Mouse (Mus musculus) midbrain, embryonic 16.5 days (tissue): ENCODE results near the gene Tmem132d. TPM values are rescaled to one million over a fixed set of nuclear protein-coding genes. Genes with fewer than 3 reads are reported as not detected.
"Not testable (repeated sequence)": the region's sequence is repeated elsewhere in the genome, so short reads cannot be mapped to it uniquely, and the experiment has no call there.

Experiments
- ATAC-seq: fragments of 200-750 bp; cut with Nextera tagmentation; 2 replicates; pipeline ENCODE4 v1.8.0; 2017; ENCODE audit warnings: moderate TSS enrichment
- H3K27ac ChIP-seq: fragments of 300-500 bp; sonication (generic); 2 replicates; pipeline ENCODE4 v1.5.1; 2014; ENCODE audit warnings: mild to moderate bottlenecking, low read length, mixed read lengths
- H3K27me3 ChIP-seq: fragments of 300-500 bp; sonication (generic); 2 replicates; pipeline ENCODE4 v1.6.1; 2014; ENCODE audit warnings: low read depth, low read length, mixed read lengths; ENCODE audit not compliant: control insufficient read depth, insufficient read depth
- H3K36me3 ChIP-seq: fragments of 300-500 bp; sonication (generic); 2 replicates; pipeline ENCODE4 v1.6.1; 2014; ENCODE audit warnings: mild to moderate bottlenecking, low read length, moderate library complexity, mixed read lengths; ENCODE audit not compliant: control insufficient read depth, insufficient read depth
- H3K4me1 ChIP-seq: fragments of 300-500 bp; sonication (generic); 2 replicates; pipeline ENCODE4 v1.6.1; 2014; ENCODE audit warnings: mild to moderate bottlenecking, low read length, mixed read lengths; ENCODE audit not compliant: control insufficient read depth, insufficient read depth
- H3K4me2 ChIP-seq: fragments of 300-500 bp; sonication (generic); 2 replicates; pipeline ENCODE4 v1.6.1; 2014; ENCODE audit warnings: mild to moderate bottlenecking, low read length, mixed read lengths
- H3K4me3 ChIP-seq: fragments of 300-500 bp; sonication (generic); 2 replicates; pipeline ENCODE4 v1.5.1; 2014; ENCODE audit warnings: low read depth, mild to moderate bottlenecking, low read length, moderate library complexity, mixed read lengths
- H3K9ac ChIP-seq: fragments of 300-500 bp; sonication (generic); 2 replicates; pipeline ENCODE4 v1.6.1; 2014; ENCODE audit warnings: low read depth, low read length, mixed read lengths
- H3K9me3 ChIP-seq: fragments of 300-500 bp; sonication (generic); replicated peaks from 2 replicates; pipeline ENCODE4 v1.6.1; 2014; ENCODE audit warnings: mild to moderate bottlenecking, low read length, mixed read lengths; ENCODE audit not compliant: control insufficient read depth, poor library complexity, severe bottlenecking
- WGBS: fragments of 180-500 bp; shearing (Covaris S2); extraction: QIAGEN DNeasy Blood & Tissue Kit; methylation state at CpG from one replicate; pipeline ENCODE4 v1.1.7; 2014; 5-methylcytosine and 5-hydroxymethylcytosine counted together
- polyA plus RNA-seq: library from polyadenylated mRNA; unstranded; fragments of >200 nt; fragmentation: Nextera tagmentation; extraction: Ambion mirVana; gene quantifications from 2 replicates; pipeline ENCODE4 v1.2.1, GENCODE M21; 2015

Tmem132d gene
- polyA plus RNA-seq, 1 experiment from 2014 or later: 3.3 TPM

DNA sequence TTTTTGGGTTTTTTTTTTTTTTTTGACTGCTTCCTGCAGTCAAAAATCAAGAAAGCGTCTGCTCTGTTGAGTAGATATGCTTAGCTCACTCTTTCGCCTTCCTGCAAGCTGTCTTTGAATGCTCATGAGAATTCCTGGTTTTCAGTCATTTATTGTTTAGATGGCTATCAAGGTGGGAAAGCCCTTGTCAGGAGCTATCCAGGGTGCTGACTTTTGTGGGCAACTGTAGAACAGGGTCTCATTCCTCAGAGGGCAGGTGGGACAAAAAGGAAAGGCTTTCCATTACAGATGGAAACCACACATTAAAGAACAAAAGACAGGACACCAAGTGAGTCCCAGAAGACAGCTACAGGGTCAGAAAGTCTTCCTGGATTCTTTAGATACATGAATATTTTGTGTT, 360.3 kb downstream of the Tmem132d start:
- WGBS: 86% methylated on average over 2 of the region's 2 CpGs
- no peak for ATAC-seq

DNA sequence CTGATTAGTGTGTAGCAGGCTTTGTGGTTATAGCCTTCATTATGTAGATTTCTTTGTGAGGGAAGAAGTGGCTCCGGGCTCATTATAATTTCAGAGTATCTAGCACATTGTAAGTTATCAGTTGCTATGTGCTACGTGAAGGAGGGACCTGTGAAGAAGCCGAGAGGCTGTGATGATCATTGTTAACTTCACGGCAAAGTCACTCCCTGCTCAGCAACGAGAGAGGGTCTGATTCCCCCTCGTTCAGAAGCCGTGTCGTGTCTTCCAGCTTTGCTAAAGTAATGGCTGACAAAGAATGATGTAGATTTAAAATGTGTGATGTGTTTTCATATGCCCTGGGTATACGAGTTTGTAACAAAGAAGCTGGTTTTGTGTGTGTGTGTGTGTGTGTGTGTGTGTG, 391.1 kb downstream of the Tmem132d start:
- H3K4me2 ChIP-seq: no peak overlapping the region
- no peak overlapping the region for H3K9ac ChIP-seq
- no peak overlapping the region for H3K4me3 ChIP-seq
- 71% methylated on average over 9 of the region's 9 CpGs for WGBS
- ATAC-seq: no peak
- H3K4me1 ChIP-seq: no peaks in the 10 kb centered on the region
- H3K36me3 ChIP-seq: no peaks in the 10 kb centered on the region
- no peaks in the 10 kb centered on the region for H3K9me3 ChIP-seq
- H3K27me3 ChIP-seq: no peaks in the 10 kb centered on the region
- H3K27ac ChIP-seq: no peak overlapping the region

More for the DNA sequence above, 360.3 kb downstream of the Tmem132d start:
- Histone ChIP-seq H3K27ac (no peak overlapping the region), H3K9me3 (0 out of 2 replicates have a peak, but pooled peaks cover 1% of the 10 kb centered on the region), H3K9ac (no peak overlapping the region), H3K4me2 (no peak overlapping the region), H3K36me3 (no peaks in the 10 kb centered on the region), H3K27me3 (no peaks in the 10 kb centered on the region), H3K4me3 (no peak overlapping the region), H3K4me1 (no peaks in the 10 kb centered on the region)

DNA sequence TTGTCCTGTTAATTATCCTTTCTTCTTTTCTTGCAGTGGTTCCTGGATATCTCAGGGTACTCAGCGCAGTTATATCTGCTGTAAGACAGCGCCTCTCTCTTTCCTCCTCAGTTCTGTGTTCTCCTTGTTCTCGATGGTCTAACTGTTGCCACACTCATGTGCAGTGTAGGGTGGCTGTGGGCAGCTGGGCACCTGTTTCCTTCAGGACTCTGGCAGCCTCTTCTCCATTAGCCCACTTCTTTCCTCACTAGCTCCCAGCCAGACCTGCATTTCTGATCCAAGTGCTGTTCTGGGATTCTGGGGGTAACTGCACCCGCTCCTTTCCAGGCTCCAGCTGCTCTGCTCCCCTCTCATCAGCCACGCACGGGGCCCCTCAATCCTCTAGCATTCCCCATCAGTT, 392.8 kb downstream of the Tmem132d start:
- Histone ChIP-seq H3K4me2 (no peak overlapping the region), H3K4me1 (no peaks in the 10 kb centered on the region), H3K36me3 (no peaks in the 10 kb centered on the region), H3K9ac (no peak overlapping the region), H3K4me3 (no peak overlapping the region), H3K27ac (no peak overlapping the region), H3K27me3 (no peaks in the 10 kb centered on the region), H3K9me3 (no peaks in the 10 kb centered on the region)
- no peak for ATAC-seq
- 85% methylated on average over 6 of the region's 6 CpGs for WGBS

DNA sequence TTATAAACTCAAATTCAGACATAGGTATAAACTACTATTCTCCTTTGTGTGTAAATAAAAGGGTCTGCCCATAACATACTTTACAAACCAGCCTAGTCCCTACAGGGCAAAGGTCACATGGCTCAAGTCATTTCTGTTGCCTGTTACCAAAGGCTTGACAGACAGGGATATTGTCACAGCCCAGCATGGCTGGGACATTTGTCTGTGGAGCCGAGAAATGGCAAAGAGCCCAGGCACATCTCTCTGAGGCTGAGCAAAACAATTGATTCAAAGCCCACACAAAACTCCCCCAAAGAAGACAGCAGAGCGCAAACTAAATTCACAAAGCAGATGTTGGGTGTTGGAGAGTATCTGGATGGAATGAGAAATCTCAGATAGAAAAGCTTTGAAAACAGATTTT, 405.8 kb downstream of the Tmem132d start:
- no peak overlapping the region for H3K27ac ChIP-seq
- H3K4me1 ChIP-seq: no peaks in the 10 kb centered on the region
- H3K4me2 ChIP-seq: no peak overlapping the region
- ATAC-seq: no peak
- no peaks in the 10 kb centered on the region for H3K36me3 ChIP-seq
- H3K9ac ChIP-seq: no peak overlapping the region
- WGBS: 16% methylated on average over 2 of the region's 2 CpGs
- H3K4me3 ChIP-seq: no peak overlapping the region
- H3K27me3 ChIP-seq: no peaks in the 10 kb centered on the region
- no peaks in the 10 kb centered on the region for H3K9me3 ChIP-seq

DNA sequence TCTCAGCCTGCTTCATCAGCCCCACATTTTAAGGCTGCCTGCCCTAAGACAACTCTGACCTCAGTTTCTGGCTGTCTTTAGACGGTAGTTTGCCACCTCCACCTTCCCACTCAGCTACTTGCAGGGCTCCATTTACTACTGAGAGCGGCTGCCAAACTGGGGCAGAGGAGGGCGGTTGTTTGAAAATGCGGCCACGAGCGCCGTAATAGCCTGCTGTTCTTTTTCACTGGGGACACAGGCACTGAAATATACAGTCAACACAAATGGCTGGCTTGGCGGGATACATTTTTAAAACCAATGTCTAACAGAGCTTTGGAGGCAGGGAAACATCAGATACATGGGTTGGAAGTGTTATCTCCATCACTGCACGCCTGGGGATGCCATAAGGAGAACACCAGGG, 428.2 kb downstream of the Tmem132d start:
- no peak for ATAC-seq
- Histone ChIP-seq H3K27me3 (no peaks in the 10 kb centered on the region), H3K4me3 (no peak overlapping the region), H3K4me1 (no peaks in the 10 kb centered on the region; the same call in 1 of the 2 replicates), H3K27ac (no peak overlapping the region; the same call in 1 of the 2 replicates), H3K9me3 (no peaks in the 10 kb centered on the region), H3K9ac (no peak overlapping the region), H3K36me3 (no peaks in the 10 kb centered on the region), H3K4me2 (no peak overlapping the region)
- WGBS: 50% methylated on average over 9 of the region's 9 CpGs

DNA sequence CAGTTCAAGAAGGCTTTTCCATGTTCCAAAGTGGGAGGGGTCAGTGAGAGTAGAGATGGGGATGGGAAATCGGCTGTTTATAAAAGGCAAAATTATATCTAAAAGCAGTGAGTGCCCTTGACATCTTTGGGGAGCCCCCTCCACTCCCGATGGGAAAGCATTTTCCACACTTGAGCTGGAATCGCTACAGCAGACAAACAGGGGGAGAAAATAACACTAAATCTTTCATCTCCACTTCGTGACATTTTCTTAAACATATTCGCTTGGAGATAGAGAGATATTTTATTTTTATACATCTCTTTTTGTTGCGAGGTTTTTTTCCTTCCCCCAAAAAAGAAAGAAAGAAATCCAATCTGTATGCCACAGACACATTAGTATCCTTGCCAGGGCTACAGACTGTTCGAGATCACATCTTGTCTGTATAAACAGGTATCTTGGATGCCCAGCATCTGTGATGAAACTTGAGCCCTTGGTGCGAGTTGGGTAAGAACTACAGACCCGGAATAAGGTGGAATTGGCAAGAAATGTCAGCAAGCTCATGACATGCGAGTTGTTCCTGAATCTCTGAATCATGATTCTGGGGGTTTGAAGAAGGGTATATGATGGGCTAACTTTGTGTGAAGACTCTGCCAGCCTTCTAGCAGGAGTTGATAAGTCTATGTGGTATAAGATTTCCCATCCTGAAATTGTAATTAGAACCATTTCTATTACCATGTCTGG, 436.2 kb downstream of the Tmem132d start:
- H3K4me2 ChIP-seq: no peak overlapping the region
- ATAC-seq: no peak
- no peaks in the 10 kb centered on the region for H3K36me3 ChIP-seq
- H3K27ac ChIP-seq: no peak overlapping the region
- 88% methylated on average over 10 of the region's 10 CpGs for WGBS
- H3K4me1 ChIP-seq: no peaks in the 10 kb centered on the region; the same call in 1 of the 2 replicates
- H3K4me3 ChIP-seq: no peak overlapping the region
- H3K9me3 ChIP-seq: no peaks in the 10 kb centered on the region
- H3K27me3 ChIP-seq: no peaks in the 10 kb centered on the region
- no peak overlapping the region for H3K9ac ChIP-seq

DNA sequence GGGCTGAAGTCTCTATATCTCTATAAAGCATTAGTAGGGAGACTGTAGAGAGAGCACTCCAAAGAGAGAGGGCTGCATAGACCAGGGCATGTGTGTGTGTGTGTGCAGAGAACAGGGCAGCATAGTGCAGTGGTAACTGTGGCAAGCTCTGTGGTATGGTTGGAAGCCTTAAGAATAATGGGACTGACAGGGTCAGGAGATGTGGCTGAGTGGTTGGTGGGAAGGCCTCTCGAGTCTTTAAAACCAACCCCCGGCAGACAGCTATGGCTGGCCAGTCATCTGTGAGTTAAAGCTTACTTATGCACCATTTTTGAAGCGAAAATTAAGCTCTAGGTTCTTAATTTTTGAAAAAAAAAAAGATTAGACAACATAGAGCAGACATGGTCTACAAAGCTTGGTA, 439.4 kb downstream of the Tmem132d start:
- WGBS: 75% methylated on average over 3 of the region's 3 CpGs
- Histone ChIP-seq H3K4me1 (no peaks in the 10 kb centered on the region; the same call in 1 of the 2 replicates), H3K4me3 (no peak overlapping the region), H3K9ac (no peak overlapping the region), H3K4me2 (no peak overlapping the region), H3K27me3 (no peaks in the 10 kb centered on the region), H3K36me3 (no peaks in the 10 kb centered on the region), H3K27ac (no peak overlapping the region), H3K9me3 (no peaks in the 10 kb centered on the region)
- no peak for ATAC-seq

DNA sequence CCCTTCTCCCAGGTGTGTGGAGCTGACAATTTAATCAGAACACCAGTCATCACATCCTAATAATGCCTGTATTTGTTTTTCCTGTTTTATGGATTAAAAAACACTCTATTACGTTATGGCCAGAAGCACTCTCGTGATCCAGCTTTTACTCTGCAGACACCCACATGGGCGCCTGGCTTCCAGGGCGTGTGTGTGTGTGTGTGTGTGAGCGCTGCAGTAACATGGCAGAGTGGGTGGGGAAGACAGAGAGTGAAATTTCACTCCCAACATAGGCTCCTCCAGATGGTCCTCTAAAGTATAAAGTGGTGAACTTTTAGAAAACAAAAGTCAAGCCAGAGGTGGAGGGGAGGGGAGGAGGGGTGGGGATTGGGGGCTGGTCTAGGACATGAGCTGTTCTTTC, 442.1 kb downstream of the Tmem132d start:
- H3K4me2 ChIP-seq: no peak overlapping the region
- WGBS: 84% methylated on average over 5 of the region's 5 CpGs
- H3K27ac ChIP-seq: no peak overlapping the region
- no peak for ATAC-seq
- H3K9ac ChIP-seq: no peak overlapping the region
- H3K4me3 ChIP-seq: no peak overlapping the region
- H3K36me3 ChIP-seq: no peaks in the 10 kb centered on the region
- no peaks in the 10 kb centered on the region for H3K27me3 ChIP-seq
- H3K9me3 ChIP-seq: no peaks in the 10 kb centered on the region
- H3K4me1 ChIP-seq: no peaks in the 10 kb centered on the region

DNA sequence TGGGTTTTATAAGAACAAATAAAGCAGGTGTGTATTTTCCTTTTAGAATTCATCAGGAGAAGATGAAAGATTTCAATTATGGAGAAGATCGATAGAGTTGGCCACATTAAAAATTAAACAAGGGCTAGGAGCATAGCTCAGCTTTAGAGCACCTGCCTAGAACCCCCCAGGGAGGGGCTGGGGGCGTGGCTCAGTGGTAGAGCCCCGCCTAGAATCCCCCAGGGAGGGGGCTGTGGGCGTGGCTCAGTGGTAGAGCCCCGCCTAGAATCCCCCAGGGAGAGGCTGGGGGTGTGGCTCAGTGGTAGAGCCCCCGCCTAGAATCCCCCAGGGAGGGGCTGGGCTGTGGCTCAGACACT, 452.9 kb downstream of the Tmem132d start:
- H3K4me2 ChIP-seq, H3K9me3 ChIP-seq, H3K27me3 ChIP-seq, H3K9ac ChIP-seq, ATAC-seq, H3K36me3 ChIP-seq, H3K4me1 ChIP-seq, H3K4me3 ChIP-seq, H3K27ac ChIP-seq: not testable (repeated sequence)
- 47% methylated on average over 5 of the region's 6 CpGs for WGBS
